Mouse (Mus musculus) erythroblast, embryonic 14.5 days (primary cell): Measurements from ENCODE around the gene Shisal2b.

Source experiments
- GATA1 ChIP-seq: IDR thresholded peaks from 2 replicates; pipeline ENCODE4 v1.6.1; 2012; ENCODE audit warnings: low read length, inconsistent platforms, mixed read lengths
- TAL1 ChIP-seq: IDR thresholded peaks from 3 replicates; pipeline ENCODE4 v1.6.1; 2012; ENCODE audit warnings: low read length, inconsistent platforms, mixed read lengths

GRCm38 (mm10) chr13:104799566-104800182 is 64.0 kb downstream of the Shisal2b start:
- TF ChIP-seq TAL1 (no peak), GATA1 (no peak)
